Mouse (Mus musculus): Measurements from ENCODE around the gene Ociad2. TPM values are rescaled to one million over a fixed set of nuclear protein-coding genes. Genes with fewer than 3 reads are reported as not detected.

The Ociad2 gene
- polyA plus RNA-seq, 1 experiment, result not detected

DNA sequence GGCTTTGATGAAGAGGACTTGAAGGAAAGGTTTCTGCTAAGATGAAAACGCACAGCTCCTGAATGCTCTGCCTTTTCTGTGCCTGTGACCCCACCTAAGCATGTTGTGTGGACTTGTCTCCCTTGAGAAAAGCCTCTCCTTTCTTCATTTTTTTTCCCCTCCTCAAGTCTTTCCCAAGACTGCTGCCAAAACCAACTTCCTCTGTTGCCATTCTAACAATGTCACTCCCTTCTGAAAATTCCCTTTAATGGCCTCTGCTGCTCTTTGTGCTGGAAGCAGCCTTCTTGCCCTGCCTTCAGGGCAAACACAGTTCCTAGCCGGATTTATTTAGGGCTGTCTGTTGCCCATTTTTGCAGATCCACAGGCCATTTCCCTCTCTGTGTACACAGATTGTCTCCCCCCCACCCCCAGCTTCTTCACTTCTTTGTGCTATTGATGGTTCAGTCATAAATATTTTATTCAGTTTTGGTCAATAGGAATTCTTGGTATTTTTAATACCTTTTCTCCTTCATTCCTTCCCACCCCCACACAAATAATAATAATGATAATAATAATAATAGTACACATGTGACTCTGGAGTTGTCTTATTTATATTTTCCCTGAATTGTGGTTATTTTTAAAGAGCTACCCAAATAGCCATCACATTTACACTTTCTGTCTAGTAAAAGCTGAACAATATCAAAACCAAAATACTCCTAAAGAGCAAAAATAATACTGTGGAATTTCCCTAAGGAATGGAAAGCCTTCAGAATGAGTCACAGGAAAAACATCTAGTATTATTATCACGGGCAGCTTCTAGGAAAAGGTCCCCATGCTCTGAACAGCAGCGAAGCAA lies 60.9 kb downstream of the Ociad2 start:
- Histone ChIP-seq H3K27me3 (ENCODE audit: control insufficient read depth) (peaks cover 6% of the 10 kb centered on the region), H3K4me3 (replicated peaks) (no peak overlapping the region)

DNA sequence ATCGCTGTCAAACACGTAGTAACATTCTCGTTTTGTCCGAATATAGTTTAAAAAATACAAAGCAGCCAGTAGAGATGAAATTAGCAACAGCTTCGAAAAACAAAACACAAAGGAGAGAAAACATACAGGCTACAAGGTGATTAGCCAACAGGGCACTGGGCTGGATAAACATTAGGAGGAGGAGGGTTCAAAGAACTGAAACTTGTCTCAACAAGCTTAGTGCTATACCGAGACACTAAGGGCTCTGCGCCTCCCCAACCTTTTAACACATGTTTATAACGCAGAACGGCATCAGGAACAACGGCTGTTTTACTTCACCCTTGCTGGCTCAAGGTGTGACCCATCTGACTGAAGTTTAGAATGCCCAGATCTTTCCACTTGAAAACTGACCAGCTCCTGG lies 61.6 kb downstream of the Ociad2 start:
- Histone ChIP-seq H3K9me3 (ENCODE audit: control insufficient read depth, low read length) (no peaks in the 10 kb centered on the region), H3K4me3 (replicated peaks) (no peak overlapping the region), H3K27me3 (ENCODE audit: control insufficient read depth) (peaks cover 8% of the 10 kb centered on the region), H3K4me1 (ENCODE audit: control insufficient read depth) (no peaks in the 10 kb centered on the region), H3K36me3 (ENCODE audit: control insufficient read depth) (no peaks in the 10 kb centered on the region)
- TF ChIP-seq TAL1 (IDR thresholded peaks at IDR 0.05; ENCODE audit: low read length), result no peak
- TF ChIP-seq GATA1 (IDR thresholded peaks at IDR 0.05; ENCODE audit: low read length), result no peak

More for the DNA sequence above, 60.9 kb downstream of the Ociad2 start:
- Histone ChIP-seq H3K9me3 (ENCODE audit: control insufficient read depth, low read length) (no peaks in the 10 kb centered on the region), H3K36me3 (ENCODE audit: control insufficient read depth) (no peaks in the 10 kb centered on the region), H3K4me1 (ENCODE audit: control insufficient read depth) (no peaks in the 10 kb centered on the region)
- TF ChIP-seq GATA1 (IDR thresholded peaks at IDR 0.05; ENCODE audit: low read length), result no peak
- TF ChIP-seq TAL1 (IDR thresholded peaks at IDR 0.05; ENCODE audit: low read length), result no peak

DNA sequence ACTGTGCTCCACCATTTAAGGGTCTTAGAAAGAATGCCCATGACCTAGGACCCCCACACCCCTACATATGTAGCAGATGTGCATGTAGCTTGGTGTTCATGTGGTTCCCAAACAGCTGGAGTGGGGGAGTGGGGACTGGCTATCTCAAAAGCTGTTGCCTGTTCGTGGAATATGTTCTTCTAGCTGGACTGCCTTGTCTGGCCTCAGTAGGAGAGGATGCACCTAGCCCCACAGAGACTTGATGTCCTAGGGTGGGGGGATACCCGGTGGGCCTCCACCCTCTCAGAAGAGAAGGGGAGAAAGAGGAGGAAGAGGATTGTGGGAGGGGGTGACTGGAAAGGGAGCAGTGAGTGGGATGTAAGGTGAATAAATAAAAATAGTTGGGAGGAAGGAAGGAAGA lies 65.9 kb downstream of the Ociad2 start:
- no peak for TF ChIP-seq GATA1 (IDR thresholded peaks at IDR 0.05; ENCODE audit: low read length)
- TF ChIP-seq TAL1 (IDR thresholded peaks at IDR 0.05; ENCODE audit: low read length), result no peak
- no peak overlapping the region for H3K4me3 ChIP-seq (replicated peaks)
- H3K27me3 ChIP-seq (ENCODE audit: control insufficient read depth), result peaks cover 17% of the 10 kb centered on the region
- no peaks in the 10 kb centered on the region for H3K4me1 ChIP-seq (ENCODE audit: control insufficient read depth)
- no peaks in the 10 kb centered on the region for H3K9me3 ChIP-seq (ENCODE audit: control insufficient read depth, low read length)
- H3K36me3 ChIP-seq (ENCODE audit: control insufficient read depth), result no peaks in the 10 kb centered on the region

DNA sequence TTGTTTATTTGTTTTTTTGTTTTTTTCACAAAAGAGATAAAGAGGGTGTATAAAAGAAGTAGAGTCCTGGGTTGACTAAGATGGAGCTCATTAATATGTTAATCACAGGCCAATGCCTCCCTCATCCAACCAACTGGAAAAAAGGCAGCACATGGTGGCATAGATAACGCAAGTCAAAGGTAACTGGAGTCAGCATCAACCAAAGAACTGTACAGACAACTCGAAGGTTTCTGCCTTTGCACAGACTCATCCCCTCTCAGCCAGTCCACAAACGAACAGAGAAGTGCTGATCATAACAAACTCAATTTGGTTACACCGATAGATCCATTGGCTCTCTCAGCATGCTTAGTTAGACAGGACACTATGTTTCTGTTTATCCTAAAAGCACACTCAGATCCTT lies 67.7 kb downstream of the Ociad2 start:
- Histone ChIP-seq H3K4me1 (ENCODE audit: control insufficient read depth) (no peaks in the 10 kb centered on the region; the same call in 1 of the 2 replicates), H3K27me3 (ENCODE audit: control insufficient read depth) (peaks cover 17% of the 10 kb centered on the region), H3K9me3 (ENCODE audit: control insufficient read depth, low read length) (no peaks in the 10 kb centered on the region), H3K36me3 (ENCODE audit: control insufficient read depth) (no peaks in the 10 kb centered on the region), H3K4me3 (replicated peaks) (no peak overlapping the region)
- TF ChIP-seq GATA1 (IDR thresholded peaks at IDR 0.05; ENCODE audit: low read length), result no peak
- TF ChIP-seq TAL1 (IDR thresholded peaks at IDR 0.05; ENCODE audit: low read length), result no peak

Other genes starting within 250 kb of the Ociad2 start
- 21.8 and 30.4 TPM in 2 replicates for gene Fryl, start 84.4 kb downstream of the Ociad2 start, polyA plus RNA-seq (2012)
- 8.0 and 11.4 TPM in 2 replicates for gene Ociad1, start 48.2 kb downstream of the Ociad2 start, polyA plus RNA-seq (2012)
- gene Cwh43, start 65.0 kb upstream of the Ociad2 start, polyA plus RNA-seq (2012), result not detected in 2 replicates
- gene Dcun1d4, start 140.0 kb upstream of the Ociad2 start, polyA plus RNA-seq (2012), result 0.06 TPM in 1 of 2 replicates, not detected in the other